Mouse (Mus musculus): ENCODE results near the gene Gpx3. TPM values are rescaled to one million over a fixed set of nuclear protein-coding genes. Genes with fewer than 3 reads are reported as not detected.
A peak's percentile ranks its signal among the peaks of the same experiment; 100 is the strongest.

The Gpx3 gene
- polyA plus RNA-seq, 1 experiment from 2014 or later, result 6,664 TPM

DNA sequence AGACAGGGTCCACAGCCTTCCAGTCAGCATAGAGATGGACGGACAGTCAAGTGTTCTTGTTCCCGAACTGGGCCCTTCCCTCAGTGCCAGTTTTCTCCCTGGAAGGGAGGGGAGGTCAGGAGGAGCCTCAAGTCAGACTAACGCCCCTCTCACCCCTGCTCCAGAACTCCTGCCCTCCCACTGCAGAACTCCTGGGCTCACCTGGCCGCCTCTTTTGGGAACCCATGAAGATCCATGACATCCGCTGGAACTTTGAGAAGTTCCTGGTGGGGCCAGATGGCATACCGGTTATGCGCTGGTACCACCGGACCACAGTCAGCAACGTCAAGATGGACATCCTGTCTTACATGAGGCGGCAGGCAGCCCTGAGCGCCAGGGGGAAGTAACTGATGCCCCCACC, 7.0 kb downstream of the Gpx3 start:
- 92% methylated on average over 11 of the region's 11 CpGs for WGBS
- no peak for ATAC-seq

DNA sequence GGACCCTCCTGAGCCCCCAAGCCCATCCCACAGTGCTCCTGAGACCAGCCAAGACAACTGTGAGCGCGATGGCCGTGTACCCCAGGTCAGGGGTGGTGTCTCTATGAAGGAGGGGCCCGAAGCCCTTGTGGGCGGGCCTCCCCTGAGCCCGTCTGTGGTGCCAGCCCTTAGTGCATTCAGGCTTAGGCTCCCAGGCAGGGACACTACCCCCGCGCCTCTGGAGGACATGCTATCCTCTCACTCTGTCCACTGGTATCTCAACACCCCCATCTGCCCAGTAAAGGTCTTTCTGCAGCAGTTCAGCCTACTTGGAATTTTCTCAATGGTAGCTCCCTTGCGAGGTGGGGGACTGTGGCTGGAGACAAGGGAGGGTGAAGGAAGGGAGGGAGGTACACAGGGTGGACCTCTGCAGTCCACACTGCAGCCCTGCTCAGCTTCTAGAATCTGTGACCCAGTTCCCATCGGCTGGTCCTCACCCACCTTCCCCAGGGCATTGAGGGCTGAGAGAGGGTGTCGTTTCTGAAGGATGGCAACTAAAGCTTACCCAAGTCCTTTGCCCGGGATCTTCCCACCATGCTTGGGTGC, 7.9 kb downstream of the Gpx3 start:
- Histone ChIP-seq H3K9me3 (ENCODE audit: control insufficient read depth) (no peaks in the 10 kb centered on the region), H3K27ac (ENCODE audit: low read depth, low read length) (no peak overlapping the region; the same call in 1 of the 2 replicates), H3K4me2 (replicated peaks; ENCODE audit: low read depth) (no peak overlapping the region), H3K9ac (ENCODE audit: low read depth, low read length) (no peak overlapping the region), H3K27me3 (replicated peaks; ENCODE audit: control insufficient read depth, insufficient read depth, low read length) (no peaks in the 10 kb centered on the region), H3K4me1 (replicated peaks; ENCODE audit: control insufficient read depth, insufficient read depth, low read length) (0 out of 2 replicates have a peak, but pooled peaks cover 4% of the 10 kb centered on the region), H3K4me3 (ENCODE audit: low read depth, low read length) (no peak overlapping the region), H3K36me3 (ENCODE audit: control insufficient read depth, insufficient read depth) (peaks cover 76% of the 10 kb centered on the region)
- TF ChIP-seq CTCF (IDR thresholded peaks at IDR 0.05; ENCODE audit: low read depth), result no peak
- 88% methylated on average over 12 of the region's 12 CpGs for WGBS
- no peak for ATAC-seq

More for the DNA sequence above, 7.0 kb downstream of the Gpx3 start:
- Histone ChIP-seq H3K9me3 (ENCODE audit: control insufficient read depth) (no peaks in the 10 kb centered on the region), H3K4me3 (ENCODE audit: low read depth, low read length) (no peak overlapping the region), H3K36me3 (ENCODE audit: control insufficient read depth, insufficient read depth) (peaks cover 67% of the 10 kb centered on the region), H3K4me2 (replicated peaks; ENCODE audit: low read depth) (no peak overlapping the region), H3K4me1 (replicated peaks; ENCODE audit: control insufficient read depth, insufficient read depth, low read length) (peaks cover 7% of the 10 kb centered on the region; the same call in 1 of the 2 replicates), H3K27ac (ENCODE audit: low read depth, low read length) (no peak overlapping the region), H3K9ac (ENCODE audit: low read depth, low read length) (no peak overlapping the region), H3K27me3 (replicated peaks; ENCODE audit: control insufficient read depth, insufficient read depth, low read length) (no peaks in the 10 kb centered on the region)
- TF ChIP-seq CTCF (IDR thresholded peaks at IDR 0.05; ENCODE audit: low read depth), result no peak

DNA sequence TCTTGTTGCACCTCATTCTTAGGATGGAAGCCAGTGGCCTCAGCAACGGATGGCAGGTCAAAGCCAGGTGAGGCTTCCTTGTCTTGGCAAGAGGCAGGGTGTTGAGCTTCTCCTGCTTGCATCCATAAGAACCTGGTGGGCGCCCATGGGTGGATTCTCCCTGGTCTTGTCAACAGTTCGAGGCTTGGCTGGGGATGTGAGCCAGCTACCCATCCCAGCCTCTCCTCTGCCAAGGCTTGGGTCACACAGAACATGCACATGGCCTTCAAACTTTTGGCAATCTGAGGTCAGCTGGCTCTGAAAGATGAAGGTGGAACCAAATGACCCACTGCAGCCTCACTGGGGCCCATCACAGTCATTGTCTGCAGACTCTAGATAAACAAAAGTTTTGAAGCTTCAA, 8.9 kb downstream of the Gpx3 start:
- ATAC-seq, result no peak
- TF ChIP-seq CTCF (IDR thresholded peaks at IDR 0.05; ENCODE audit: low read depth), result no peak
- Histone ChIP-seq H3K36me3 (ENCODE audit: control insufficient read depth, insufficient read depth) (peaks cover 85% of the 10 kb centered on the region), H3K4me3 (ENCODE audit: low read depth, low read length) (no peak overlapping the region), H3K27me3 (replicated peaks; ENCODE audit: control insufficient read depth, insufficient read depth, low read length) (no peaks in the 10 kb centered on the region), H3K4me1 (replicated peaks; ENCODE audit: control insufficient read depth, insufficient read depth, low read length) (0 out of 2 replicates have a peak, but pooled peaks cover 4% of the 10 kb centered on the region), H3K4me2 (replicated peaks; ENCODE audit: low read depth) (no peak overlapping the region), H3K9me3 (ENCODE audit: control insufficient read depth) (no peaks in the 10 kb centered on the region), H3K9ac (ENCODE audit: low read depth, low read length) (no peak overlapping the region), H3K27ac (ENCODE audit: low read depth, low read length) (no peak overlapping the region; the same call in 1 of the 2 replicates)
- WGBS, result 86% methylated on average over 3 of the region's 3 CpGs

DNA sequence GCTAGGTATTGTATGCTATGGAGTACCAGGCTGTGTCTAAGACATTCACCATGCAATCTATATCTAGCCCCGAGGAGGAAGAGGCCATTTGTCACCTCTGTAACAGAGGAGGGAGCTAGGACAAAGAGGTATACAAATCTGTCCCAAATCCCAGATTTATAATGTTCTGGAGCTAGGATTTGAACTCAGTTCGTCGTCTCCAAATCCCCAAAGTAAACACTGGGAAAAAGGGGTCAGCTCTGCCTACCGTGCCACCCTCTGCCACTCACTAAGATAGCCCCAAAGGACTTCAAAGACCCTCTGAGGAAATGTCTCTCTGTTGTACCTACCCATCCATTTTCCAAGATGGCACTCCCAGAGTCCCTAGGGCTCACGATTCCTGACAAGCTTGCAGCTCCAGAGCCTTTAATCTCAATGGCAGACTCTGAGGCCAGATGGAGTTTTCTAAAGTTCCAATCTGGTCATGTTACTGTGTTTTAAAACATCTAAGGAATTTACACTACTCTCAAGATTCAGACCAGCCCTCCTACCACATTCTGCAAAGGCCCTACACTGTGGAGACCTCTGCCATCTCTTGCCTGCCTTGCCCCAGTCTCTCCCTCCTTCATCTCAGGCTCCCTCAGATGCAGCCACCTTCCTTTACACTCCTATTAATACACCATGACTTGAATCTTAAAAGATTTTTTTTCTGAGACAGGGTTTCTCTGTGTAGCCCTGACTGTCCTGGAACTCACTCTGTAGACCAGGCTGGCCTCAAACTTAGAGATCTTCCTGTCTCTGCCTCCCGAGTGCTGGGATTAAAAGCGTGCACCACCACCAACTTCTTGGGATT, 9.6 kb downstream of the Gpx3 start:
- WGBS, result 79% methylated on average over 7 of the region's 7 CpGs
- H3K4me1 ChIP-seq (replicated peaks; ENCODE audit: control insufficient read depth, insufficient read depth, low read length), result 0 out of 2 replicates have a peak, but pooled peaks cover 2% of the 10 kb centered on the region
- H3K27me3 ChIP-seq (replicated peaks; ENCODE audit: control insufficient read depth, insufficient read depth, low read length), result no peaks in the 10 kb centered on the region
- H3K4me3 ChIP-seq (ENCODE audit: low read depth, low read length), result no peak overlapping the region
- H3K9ac ChIP-seq (ENCODE audit: low read depth, low read length), result no peak overlapping the region
- ATAC-seq, result no peak
- no peak overlapping the region for H3K4me2 ChIP-seq (replicated peaks; ENCODE audit: low read depth)
- peak overlapping the region; percentile 5; the same call in 1 of the 2 replicates for H3K27ac ChIP-seq (ENCODE audit: low read depth, low read length)
- peaks cover 91% of the 10 kb centered on the region for H3K36me3 ChIP-seq (ENCODE audit: control insufficient read depth, insufficient read depth)
- no peak for TF ChIP-seq CTCF (IDR thresholded peaks at IDR 0.05; ENCODE audit: low read depth)
- no peaks in the 10 kb centered on the region for H3K9me3 ChIP-seq (ENCODE audit: control insufficient read depth)

DNA sequence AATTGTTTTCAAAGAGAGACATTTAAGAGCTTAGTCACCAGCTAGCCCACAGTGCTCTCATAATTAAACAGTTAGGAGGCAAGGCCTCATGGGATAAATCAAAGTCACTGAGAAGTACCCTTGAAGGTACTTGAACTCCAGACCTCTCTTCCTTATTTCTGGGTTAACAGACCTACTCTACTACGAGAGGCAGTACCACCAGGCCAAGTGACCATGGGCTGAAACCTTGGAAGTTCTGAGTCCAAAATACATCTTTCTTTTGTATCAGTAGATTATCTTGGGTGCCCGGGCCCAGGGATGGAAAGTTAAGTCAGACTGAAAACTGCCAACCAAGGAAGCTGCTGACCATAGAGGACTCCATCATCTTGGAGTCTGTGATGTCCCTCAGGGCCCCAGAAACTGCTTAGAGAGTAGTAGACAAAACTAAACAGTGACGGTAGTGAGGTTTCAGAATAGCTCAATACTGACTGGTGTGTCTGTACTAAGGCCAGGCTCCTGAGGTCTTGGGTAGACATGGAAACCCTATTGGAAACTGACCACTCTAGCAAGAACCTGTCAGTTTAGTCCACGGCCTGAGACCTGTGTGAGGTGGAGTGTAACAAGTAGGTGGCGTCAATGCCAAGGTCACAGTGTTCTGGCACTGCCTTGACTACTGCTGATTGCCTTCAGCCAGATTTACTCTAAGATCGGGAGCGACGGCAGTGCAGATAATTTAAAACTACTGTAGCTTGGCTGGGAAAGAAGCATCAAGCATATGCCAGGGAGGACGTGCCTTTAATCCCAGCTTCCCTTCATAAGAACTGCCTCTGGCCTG, 10.5 kb downstream of the Gpx3 start:
- no peak overlapping the region; the same call in none of the 2 replicates for H3K27ac ChIP-seq (ENCODE audit: low read depth, low read length)
- no peak overlapping the region for H3K4me3 ChIP-seq (ENCODE audit: low read depth, low read length)
- no peak for ATAC-seq
- TF ChIP-seq CTCF (IDR thresholded peaks at IDR 0.05; ENCODE audit: low read depth), result no peak
- H3K4me1 ChIP-seq (replicated peaks; ENCODE audit: control insufficient read depth, insufficient read depth, low read length), result no peaks in the 10 kb centered on the region
- H3K9me3 ChIP-seq (ENCODE audit: control insufficient read depth), result no peaks in the 10 kb centered on the region
- no peak overlapping the region for H3K9ac ChIP-seq (ENCODE audit: low read depth, low read length)
- H3K4me2 ChIP-seq (replicated peaks; ENCODE audit: low read depth), result no peak overlapping the region
- H3K27me3 ChIP-seq (replicated peaks; ENCODE audit: control insufficient read depth, insufficient read depth, low read length), result no peaks in the 10 kb centered on the region
- H3K36me3 ChIP-seq (ENCODE audit: control insufficient read depth, insufficient read depth), result peaks cover 93% of the 10 kb centered on the region
- WGBS, result 79% methylated on average over 9 of the region's 9 CpGs

DNA sequence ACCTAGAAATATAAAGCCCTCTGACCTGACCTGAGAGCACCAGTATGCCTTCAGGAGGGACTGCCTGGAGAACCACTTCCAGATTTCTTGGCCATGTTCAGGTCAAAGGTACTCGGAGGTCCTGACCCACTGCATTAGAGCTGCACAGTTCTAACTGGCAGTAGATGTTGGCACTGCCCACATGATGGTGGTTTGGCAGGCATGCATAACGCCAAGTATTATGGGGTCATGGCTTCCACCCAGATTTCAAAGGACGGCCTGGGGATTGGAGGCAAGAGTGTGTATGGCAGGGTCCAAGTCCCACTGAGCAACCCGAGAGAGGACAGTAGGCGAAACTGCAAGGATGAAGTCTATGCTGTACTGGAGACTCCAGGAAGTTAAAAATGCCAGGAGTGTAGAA, 11.6 kb downstream of the Gpx3 start:
- no peak for ATAC-seq
- Histone ChIP-seq H3K27me3 (replicated peaks; ENCODE audit: control insufficient read depth, insufficient read depth, low read length) (no peaks in the 10 kb centered on the region), H3K36me3 (ENCODE audit: control insufficient read depth, insufficient read depth) (peaks cover 93% of the 10 kb centered on the region), H3K9me3 (ENCODE audit: control insufficient read depth) (no peaks in the 10 kb centered on the region), H3K4me1 (replicated peaks; ENCODE audit: control insufficient read depth, insufficient read depth, low read length) (no peaks in the 10 kb centered on the region), H3K4me3 (ENCODE audit: low read depth, low read length) (no peak overlapping the region), H3K27ac (ENCODE audit: low read depth, low read length) (no peak overlapping the region), H3K9ac (ENCODE audit: low read depth, low read length) (no peak overlapping the region), H3K4me2 (replicated peaks; ENCODE audit: low read depth) (no peak overlapping the region)
- TF ChIP-seq CTCF (IDR thresholded peaks at IDR 0.05; ENCODE audit: low read depth), result no peak
- WGBS, result 94% methylated on average over 5 of the region's 5 CpGs
